ENCODE assay signal across 20 mouse cellular contexts in the genomic region with DNA sequence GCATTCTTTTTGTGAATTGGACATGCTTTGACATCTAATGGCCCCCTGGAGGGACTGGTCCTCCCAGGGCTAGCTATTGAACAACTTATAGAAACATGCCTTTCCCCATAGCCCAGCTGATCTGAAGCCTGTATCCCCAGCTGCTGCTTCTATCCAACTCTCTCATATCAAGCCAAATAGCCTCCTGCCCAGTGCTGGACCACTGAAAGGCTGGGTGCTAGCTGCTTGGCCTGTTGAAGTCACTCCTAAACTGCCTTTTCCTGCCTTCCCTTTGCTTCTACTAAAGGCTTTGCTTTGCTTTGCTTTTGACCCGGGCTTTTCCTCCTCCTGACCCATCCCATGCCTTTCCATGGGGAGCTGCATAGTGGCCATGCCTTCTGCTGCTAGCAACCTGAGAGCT. TPM values are rescaled to one million over a fixed set of nuclear protein-coding genes. Genes with fewer than 3 reads are reported as not detected.
"Had no signal": no experiment of that assay in that cellular context is flagged by ENCODE, and none has a peak within 500 bp of the region (broad histone marks: within the 10 kb centered on the region; RNA-seq: fewer than 3 reads in every experiment).

No protein-coding gene starts in this region.

- H3K27me3 ChIP-seq: limb, embryonic 12.5 days; limb, embryonic 15.5 days; midbrain, embryonic 13.5 days had no signal

- H3K4me3 ChIP-seq: limb, embryonic 12.5 days; limb, embryonic 15.5 days; midbrain, embryonic 13.5 days had no signal

- H3K9ac ChIP-seq: limb, embryonic 12.5 days; limb, embryonic 15.5 days; lung, embryonic 14.5 days; midbrain, embryonic 13.5 days had no signal

- H3K36me3 ChIP-seq: limb, embryonic 12.5 days; limb, embryonic 15.5 days; midbrain, embryonic 13.5 days had no signal

- H3K9me3 ChIP-seq: limb, embryonic 12.5 days; limb, embryonic 15.5 days had no signal

- H3K4me1 ChIP-seq: limb, embryonic 12.5 days; limb, embryonic 15.5 days; midbrain, embryonic 13.5 days had no signal

- H3K27ac ChIP-seq: limb, embryonic 12.5 days; limb, embryonic 15.5 days; macrophage; midbrain, embryonic 13.5 days had no signal

- ATAC-seq: inflammation-experienced regulatory T-cells, adult 6 months; intestine, embryonic 16.5 days; lung, postnatal 0 days; midbrain, embryonic 13.5 days had no signal

- DNase-seq: kidney, adult 18-20 months; kidney, adult 9 months; kidney, postnatal 14 days; kidney, postnatal 4 days; left cerebral cortex, postnatal 4 days; lung, embryonic 14.5 days; thymus, adult 2 months; thymus, postnatal 25 days had no signal

- H3K4me2 ChIP-seq: limb, embryonic 12.5 days; limb, embryonic 15.5 days; lung, embryonic 14.5 days; midbrain, embryonic 13.5 days had no signal

RNA-seq across cellular contexts. Expression of gene Gpr6, which starts 47.7 kb away (rescaled TPM):
- total RNA-seq: megakaryocyte, adult 5-6 weeks had no signal
- polyA plus RNA-seq: inflammation-experienced regulatory T-cells, adult 6 months; intestine, embryonic 16.5 days; kidney, embryonic 16.5 days; limb, embryonic 12.5 days; limb, embryonic 15.5 days; lung, embryonic 14.5 days; lung, postnatal 0 days; macrophage; neural tube, embryonic 11.5 days; spleen, adult 2 months; stomach, embryonic 16.5 days; thymus, adult 2 months had no signal
